Mouse (Mus musculus): ENCODE measurements at regions not wholly inside any gene's neighbourhood (a gene's known extent, or its start where the extent isn't known, plus 50 kb on each side); places are given as distances from the start of the nearest gene placed in this dataset.
A peak's percentile ranks its signal among the peaks of the same experiment; 100 is the strongest.

GRCm38 (mm10) chr9:5046531-5046930, 250.5 kb upstream of the Gria4 start:
- DNase-seq (ENCODE audit: low read depth, low spot score) = no peak

DNA sequence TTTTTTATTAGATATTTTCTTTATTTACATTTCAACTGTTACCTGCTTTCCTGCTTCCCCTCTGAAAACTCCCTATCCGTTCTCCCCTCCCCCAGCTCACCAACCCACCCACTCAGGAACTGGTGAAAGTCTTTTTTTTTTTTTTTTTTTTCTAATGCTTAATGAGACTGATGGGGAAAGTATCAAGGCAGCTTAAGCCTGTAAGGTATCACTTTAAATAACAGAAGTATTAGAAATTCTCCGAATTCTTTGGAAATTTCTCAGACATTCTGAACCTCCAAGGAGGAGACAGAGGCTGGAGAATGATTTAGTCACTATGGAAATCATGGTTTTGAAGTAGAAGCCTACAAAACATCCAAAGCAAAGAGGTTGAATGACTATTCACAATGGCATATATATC, 248.8 kb upstream of the Casp1 start:
- DNase-seq (ENCODE audit: low read depth, low spot score) = peak; percentile 50
